Mouse (Mus musculus): ENCODE data around the gene Fcho2.
A peak's percentile ranks its signal among the peaks of the same experiment; 100 is the strongest.

The Fcho2 gene

GRCm38 (mm10) chr13:98804480-98804879, 10.8 kb downstream of the Fcho2 start:
- no peak for DNase-seq

GRCm38 (mm10) chr13:98803699-98804098, 11.6 kb downstream of the Fcho2 start:
- no peak for DNase-seq

GRCm38 (mm10) chr13:98802957-98803356, 12.3 kb downstream of the Fcho2 start:
- DNase-seq: no peak

GRCm38 (mm10) chr13:98795511-98795910, 19.7 kb downstream of the Fcho2 start:
- DNase-seq: no peak

GRCm38 (mm10) chr13:98792864-98793263, 22.4 kb downstream of the Fcho2 start:
- no peak for DNase-seq

GRCm38 (mm10) chr13:98791693-98792092, 23.6 kb downstream of the Fcho2 start:
- DNase-seq: no peak

GRCm38 (mm10) chr13:98786970-98787685, 28.1 kb downstream of the Fcho2 start:
- DNase-seq: no peak

GRCm38 (mm10) chr13:98777959-98778358, 37.3 kb downstream of the Fcho2 start:
- no peak for DNase-seq

GRCm38 (mm10) chr13:98771484-98771883, 43.8 kb downstream of the Fcho2 start:
- no peak for DNase-seq

- peak; percentile 61 to 68 for DNase-seq
Measured at GRCm38 (mm10) chr13:98768329-98768728, 46.9 kb downstream of the Fcho2 start.

GRCm38 (mm10) chr13:98761771-98762170, 53.5 kb downstream of the Fcho2 start:
- DNase-seq: no peak

GRCm38 (mm10) chr13:98755886-98756285, 59.4 kb downstream of the Fcho2 start:
- no peak for DNase-seq

- no peak for DNase-seq
Measured at GRCm38 (mm10) chr13:98744679-98745078, 70.6 kb downstream of the Fcho2 start.

- no peak for DNase-seq
Measured at GRCm38 (mm10) chr13:98743829-98744228, 71.4 kb downstream of the Fcho2 start.

- DNase-seq: no peak
Measured at GRCm38 (mm10) chr13:98743214-98743613, 72.0 kb downstream of the Fcho2 start.

GRCm38 (mm10) chr13:98738213-98738612, 77.0 kb downstream of the Fcho2 start:
- no peak for DNase-seq

GRCm38 (mm10) chr13:98733292-98733691, 82.0 kb downstream of the Fcho2 start:
- DNase-seq: no peak

- DNase-seq: no peak
Measured at GRCm38 (mm10) chr13:98729271-98730062, 85.8 kb downstream of the Fcho2 start.

GRCm38 (mm10) chr13:98726494-98726893, 88.8 kb downstream of the Fcho2 start:
- DNase-seq: no peak

- no peak for DNase-seq
Measured at GRCm38 (mm10) chr13:98723430-98723829, 91.8 kb downstream of the Fcho2 start.

GRCm38 (mm10) chr13:98722296-98722695, 93.0 kb downstream of the Fcho2 start:
- no peak for DNase-seq

- no peak for DNase-seq
Measured at GRCm38 (mm10) chr13:98716176-98716575, 99.1 kb downstream of the Fcho2 start.

GRCm38 (mm10) chr13:98715443-98715990, 99.7 kb downstream of the Fcho2 start:
- no peak for DNase-seq

GRCm38 (mm10) chr13:98710655-98711054, 104.6 kb downstream of the Fcho2 start:
- no peak for DNase-seq

All from cerebellum, adult 18-20 months (tissue).